Mouse (Mus musculus): ENCODE measurements around the gene Ugt1a8. TPM values are rescaled to one million over a fixed set of nuclear protein-coding genes. Genes with fewer than 3 reads are reported as not detected.

Gene Ugt1a8
- polyA plus RNA-seq, 1 experiment from 2014 or later, result not detected

- Histone ChIP-seq H3K4me2 (ENCODE audit: low read length) (no peak overlapping the region), H3K4me1 (replicated peaks; ENCODE audit: control insufficient read depth, insufficient read depth, low read length) (no peaks in the 10 kb centered on the region), H3K9ac (replicated peaks; ENCODE audit: low read depth, low read length) (no peak overlapping the region), H3K4me3 (replicated peaks; ENCODE audit: low read length) (no peak overlapping the region), H3K9me3 (ENCODE audit: control insufficient read depth, low read length) (no peaks in the 10 kb centered on the region), H3K27me3 (replicated peaks; ENCODE audit: control insufficient read depth, insufficient read depth, low read length) (no peaks in the 10 kb centered on the region), H3K36me3 (ENCODE audit: control insufficient read depth, insufficient read depth) (no peaks in the 10 kb centered on the region), H3K27ac (ENCODE audit: low read length) (no peak overlapping the region)
- ATAC-seq, result no peak
- 96% methylated on average over 1 of the region's 1 CpGs for WGBS
Observed at GRCm38 (mm10) chr1:88195687-88196086, 108.1 kb downstream of the Ugt1a8 start.

DNA sequence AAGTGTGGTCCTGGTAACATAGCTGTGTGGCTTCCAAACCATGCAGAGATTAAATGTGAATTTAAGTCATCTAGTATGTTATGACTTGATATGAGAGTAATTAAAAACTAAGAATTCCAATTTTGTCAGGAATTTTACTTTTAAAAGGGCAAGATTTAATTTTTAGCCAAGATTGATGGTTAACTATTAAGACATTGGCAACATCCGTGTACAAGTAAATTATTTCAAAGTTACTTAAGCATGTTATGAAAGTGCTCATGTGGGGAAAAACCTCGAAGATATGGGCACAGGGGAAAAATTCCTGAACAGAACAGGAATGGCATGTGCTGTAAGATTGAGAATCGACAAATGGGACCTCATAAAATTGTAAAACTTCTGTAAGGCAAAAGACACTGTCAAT lies 109.8 kb downstream of the Ugt1a8 start:
- no peak for ATAC-seq
- Histone ChIP-seq H3K9me3 (ENCODE audit: control insufficient read depth, low read length) (no peaks in the 10 kb centered on the region), H3K27ac (ENCODE audit: low read length) (no peak overlapping the region), H3K36me3 (ENCODE audit: control insufficient read depth, insufficient read depth) (no peaks in the 10 kb centered on the region), H3K9ac (replicated peaks; ENCODE audit: low read depth, low read length) (no peak overlapping the region), H3K4me2 (ENCODE audit: low read length) (no peak overlapping the region), H3K4me3 (replicated peaks; ENCODE audit: low read length) (no peak overlapping the region), H3K27me3 (replicated peaks; ENCODE audit: control insufficient read depth, insufficient read depth, low read length) (no peaks in the 10 kb centered on the region), H3K4me1 (replicated peaks; ENCODE audit: control insufficient read depth, insufficient read depth, low read length) (no peaks in the 10 kb centered on the region)
- 80% methylated on average over 3 of the region's 3 CpGs for WGBS

DNA sequence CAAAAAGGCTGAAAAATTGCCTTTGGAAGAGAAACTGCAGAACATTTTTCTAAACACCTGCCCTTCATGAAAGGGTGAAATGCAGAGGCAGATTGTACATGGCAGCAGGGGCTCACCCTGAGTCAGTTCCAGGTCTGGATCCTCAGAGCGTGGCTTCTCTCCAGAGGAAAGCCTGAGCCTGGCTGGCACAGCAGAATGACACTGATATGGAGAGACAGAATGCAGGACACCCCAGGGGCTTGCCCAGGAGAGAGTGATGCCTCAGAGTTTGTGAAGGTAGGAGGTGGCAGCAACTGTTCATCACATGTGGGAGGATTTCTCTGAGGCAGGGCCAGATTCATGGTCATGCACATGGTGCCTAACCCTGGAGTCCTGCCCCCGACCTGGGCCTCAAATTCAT lies 112.4 kb downstream of the Ugt1a8 start:
- H3K27me3 ChIP-seq (replicated peaks; ENCODE audit: control insufficient read depth, insufficient read depth, low read length), result no peaks in the 10 kb centered on the region
- no peak overlapping the region for H3K4me3 ChIP-seq (replicated peaks; ENCODE audit: low read length)
- H3K36me3 ChIP-seq (ENCODE audit: control insufficient read depth, insufficient read depth), result no peaks in the 10 kb centered on the region
- no peak overlapping the region for H3K9ac ChIP-seq (replicated peaks; ENCODE audit: low read depth, low read length)
- ATAC-seq, result no peak
- WGBS, result 80% methylated on average over 2 of the region's 2 CpGs
- H3K4me1 ChIP-seq (replicated peaks; ENCODE audit: control insufficient read depth, insufficient read depth, low read length), result no peaks in the 10 kb centered on the region
- H3K27ac ChIP-seq (ENCODE audit: low read length), result no peak overlapping the region
- 0 out of 2 replicates have a peak, but pooled peaks cover 2% of the 10 kb centered on the region for H3K9me3 ChIP-seq (ENCODE audit: control insufficient read depth, low read length)
- H3K4me2 ChIP-seq (ENCODE audit: low read length), result no peak overlapping the region

- H3K36me3 ChIP-seq (ENCODE audit: control insufficient read depth, insufficient read depth), result no peaks in the 10 kb centered on the region
- no peak for ATAC-seq
- 0 out of 2 replicates have a peak, but pooled peaks cover 2% of the 10 kb centered on the region for H3K9me3 ChIP-seq (ENCODE audit: control insufficient read depth, low read length)
- no peak within 1 kb of the TSS for H3K4me3 ChIP-seq (replicated peaks; ENCODE audit: low read length)
- no peak within 1 kb of the TSS for H3K27ac ChIP-seq (ENCODE audit: low read length)
- H3K27me3 ChIP-seq (replicated peaks; ENCODE audit: control insufficient read depth, insufficient read depth, low read length), result no peaks in the 10 kb centered on the region
- no peaks in the 10 kb centered on the region for H3K4me1 ChIP-seq (replicated peaks; ENCODE audit: control insufficient read depth, insufficient read depth, low read length)
- H3K4me2 ChIP-seq (ENCODE audit: low read length), result no peak within 1 kb of the TSS
- 91% methylated on average over 7 of the region's 7 CpGs for WGBS
- no peak within 1 kb of the TSS for H3K9ac ChIP-seq (replicated peaks; ENCODE audit: low read depth, low read length)
Observed at GRCm38 (mm10) chr1:88200456-88200855, 112.8 kb downstream of the Ugt1a8 start, which contains the start of gene Ugt1a2. TSS of gene Ugt1a2 (plus strand) at chr1:88200601.

DNA sequence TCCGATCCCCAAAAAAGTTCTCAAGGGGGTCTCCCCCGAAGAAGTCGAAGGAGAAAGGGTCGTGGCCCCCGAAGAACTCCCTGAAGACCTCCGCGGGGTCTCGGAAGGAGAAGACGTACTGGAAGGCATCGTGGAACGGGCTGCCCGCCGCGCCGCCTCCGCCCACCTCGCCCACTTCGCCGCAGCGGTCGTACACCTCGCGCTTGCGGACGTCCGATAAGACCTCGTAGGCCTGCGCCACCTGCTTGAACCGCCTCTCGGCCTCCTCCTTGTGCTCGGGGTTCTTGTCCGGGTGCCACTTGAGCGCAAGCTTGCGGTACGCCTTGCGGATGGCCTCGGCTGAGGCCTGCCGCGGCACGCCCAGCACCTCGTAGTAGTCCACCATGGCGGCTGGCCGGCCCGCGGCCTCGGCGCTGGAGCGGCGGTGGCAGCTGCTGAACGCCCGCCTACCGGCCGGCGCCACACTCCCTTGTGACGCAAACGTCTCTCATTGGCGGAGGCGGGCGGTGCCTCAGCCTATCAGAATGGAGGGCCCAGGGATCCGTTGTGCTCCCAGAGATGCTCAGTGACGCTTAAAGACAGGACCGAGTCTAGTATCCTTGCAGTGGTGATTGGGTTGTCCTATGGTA lies 117.8 kb downstream of the Ugt1a8 start, which contains the start of gene Dnajb3:
Gene Dnajb3 (minus strand): TSS at position 489 of the 629 bp plus-strand sequence.
- WGBS, result 8% methylated on average over 62 of the region's 62 CpGs
- Histone ChIP-seq H3K9me3 (ENCODE audit: control insufficient read depth, low read length) (0 out of 2 replicates have a peak, but pooled peaks cover 2% of the 10 kb centered on the region), H3K4me2 (ENCODE audit: low read length) (peak within 1 kb of the TSS; percentile 69)

GRCm38 (mm10) chr1:88206843-88207479 lies 119.3 kb downstream of the Ugt1a8 start:
- H3K9me3 ChIP-seq (ENCODE audit: control insufficient read depth, low read length), result peaks cover 9% of the 10 kb centered on the region
- no peak overlapping the region for H3K9ac ChIP-seq (replicated peaks; ENCODE audit: low read depth, low read length)
- no peaks in the 10 kb centered on the region for H3K36me3 ChIP-seq (ENCODE audit: control insufficient read depth, insufficient read depth)
- H3K4me3 ChIP-seq (replicated peaks; ENCODE audit: low read length), result no peak overlapping the region
- 75% methylated on average over 2 of the region's 2 CpGs for WGBS
- no peak overlapping the region for H3K4me2 ChIP-seq (ENCODE audit: low read length)
- no peaks in the 10 kb centered on the region for H3K27me3 ChIP-seq (replicated peaks; ENCODE audit: control insufficient read depth, insufficient read depth, low read length)
- H3K27ac ChIP-seq (ENCODE audit: low read length), result no peak overlapping the region
- H3K4me1 ChIP-seq (replicated peaks; ENCODE audit: control insufficient read depth, insufficient read depth, low read length), result no peaks in the 10 kb centered on the region
- no peak for ATAC-seq

More for the DNA sequence above, 117.8 kb downstream of the Ugt1a8 start, which contains the start of gene Dnajb3:
- H3K4me3 ChIP-seq (replicated peaks; ENCODE audit: low read length), result peak within 1 kb of the TSS; percentile 56
- H3K27ac ChIP-seq (ENCODE audit: low read length), result no peak within 1 kb of the TSS; the same call in 1 of the 2 replicates
- no peaks in the 10 kb centered on the region for H3K27me3 ChIP-seq (replicated peaks; ENCODE audit: control insufficient read depth, insufficient read depth, low read length)
- H3K4me1 ChIP-seq (replicated peaks; ENCODE audit: control insufficient read depth, insufficient read depth, low read length), result no peaks in the 10 kb centered on the region
- H3K9ac ChIP-seq (replicated peaks; ENCODE audit: low read depth, low read length), result peak within 1 kb of the TSS; percentile 67
- peak; percentile 100 for ATAC-seq
- no peaks in the 10 kb centered on the region for H3K36me3 ChIP-seq (ENCODE audit: control insufficient read depth, insufficient read depth)

DNA sequence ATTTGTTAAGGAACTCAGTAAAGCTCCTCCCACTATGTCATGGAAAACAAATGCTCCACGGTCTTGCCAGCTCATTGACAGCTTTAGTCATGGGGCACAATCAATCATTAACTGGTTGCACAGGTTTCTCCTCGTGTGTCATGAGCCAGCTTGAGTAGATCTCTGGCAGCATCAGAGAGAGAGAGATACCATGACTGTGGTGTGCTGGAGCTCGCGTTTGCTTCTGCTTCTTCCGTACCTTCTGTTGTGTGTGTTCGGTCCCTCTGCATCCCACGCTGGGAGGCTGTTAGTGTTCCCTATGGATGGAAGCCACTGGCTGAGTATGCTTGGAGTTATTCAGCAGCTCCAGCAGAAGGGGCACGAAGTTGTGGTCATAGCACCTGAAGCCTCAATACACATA lies 124.2 kb downstream of the Ugt1a8 start, which contains the start of gene Ugt1a1:
Gene Ugt1a1 (plus strand): TSS at position 148 of the 400 bp plus-strand sequence.
- peaks cover 51% of the 10 kb centered on the region for H3K9me3 ChIP-seq (ENCODE audit: control insufficient read depth, low read length)
- no peaks in the 10 kb centered on the region for H3K27me3 ChIP-seq (replicated peaks; ENCODE audit: control insufficient read depth, insufficient read depth, low read length)
- H3K27ac ChIP-seq (ENCODE audit: low read length), result no peak within 1 kb of the TSS
- no peaks in the 10 kb centered on the region for H3K4me1 ChIP-seq (replicated peaks; ENCODE audit: control insufficient read depth, insufficient read depth, low read length)
- peak; percentile 38; the same call in 1 of the 2 replicates for ATAC-seq
- H3K4me2 ChIP-seq (ENCODE audit: low read length), result no peak within 1 kb of the TSS
- no peak within 1 kb of the TSS for H3K4me3 ChIP-seq (replicated peaks; ENCODE audit: low read length)
- 68% methylated on average over 8 of the region's 8 CpGs for WGBS
- H3K36me3 ChIP-seq (ENCODE audit: control insufficient read depth, insufficient read depth), result no peaks in the 10 kb centered on the region
- H3K9ac ChIP-seq (replicated peaks; ENCODE audit: low read depth, low read length), result no peak within 1 kb of the TSS

GRCm38 (mm10) chr1:88212341-88213045 lies 124.9 kb downstream of the Ugt1a8 start:
- H3K27me3 ChIP-seq (replicated peaks; ENCODE audit: control insufficient read depth, insufficient read depth, low read length), result no peaks in the 10 kb centered on the region
- H3K36me3 ChIP-seq (ENCODE audit: control insufficient read depth, insufficient read depth), result no peaks in the 10 kb centered on the region
- H3K4me3 ChIP-seq (replicated peaks; ENCODE audit: low read length), result no peak overlapping the region
- peak; percentile 40; the same call in 1 of the 2 replicates for ATAC-seq
- no peak overlapping the region for H3K9ac ChIP-seq (replicated peaks; ENCODE audit: low read depth, low read length)
- H3K9me3 ChIP-seq (ENCODE audit: control insufficient read depth, low read length), result peaks cover 58% of the 10 kb centered on the region
- H3K4me2 ChIP-seq (ENCODE audit: low read length), result no peak overlapping the region
- WGBS, result 64% methylated on average over 8 of the region's 8 CpGs
- no peaks in the 10 kb centered on the region for H3K4me1 ChIP-seq (replicated peaks; ENCODE audit: control insufficient read depth, insufficient read depth, low read length)
- H3K27ac ChIP-seq (ENCODE audit: low read length), result no peak overlapping the region

- Histone ChIP-seq H3K27me3 (replicated peaks; ENCODE audit: control insufficient read depth, insufficient read depth, low read length) (no peaks in the 10 kb centered on the region), H3K4me3 (replicated peaks; ENCODE audit: low read length) (no peak overlapping the region), H3K9me3 (ENCODE audit: control insufficient read depth, low read length) (peaks cover 60% of the 10 kb centered on the region), H3K4me2 (ENCODE audit: low read length) (no peak overlapping the region), H3K36me3 (ENCODE audit: control insufficient read depth, insufficient read depth) (no peaks in the 10 kb centered on the region), H3K4me1 (replicated peaks; ENCODE audit: control insufficient read depth, insufficient read depth, low read length) (no peaks in the 10 kb centered on the region), H3K27ac (ENCODE audit: low read length) (no peak overlapping the region), H3K9ac (replicated peaks; ENCODE audit: low read depth, low read length) (no peak overlapping the region)
- no peak for ATAC-seq
- 79% methylated on average over 1 of the region's 1 CpGs for WGBS
Observed at GRCm38 (mm10) chr1:88213061-88213460, 125.4 kb downstream of the Ugt1a8 start.
